Mouse (Mus musculus) urinary bladder, postnatal 14 days (tissue): Measurements from ENCODE around the gene Gm7030.
A peak's percentile ranks its signal among the peaks of the same experiment; 100 is the strongest.
"Not testable (repeated sequence)": the region's sequence is repeated elsewhere in the genome, so short reads cannot be mapped to it uniquely, and the experiment has no call there.

Experiments
- DNase-seq: peaks from one replicate; pipeline ENCODE4 v3.0.0; 2021; ENCODE audit warnings: low spot score

Gene Gm7030

DNA sequence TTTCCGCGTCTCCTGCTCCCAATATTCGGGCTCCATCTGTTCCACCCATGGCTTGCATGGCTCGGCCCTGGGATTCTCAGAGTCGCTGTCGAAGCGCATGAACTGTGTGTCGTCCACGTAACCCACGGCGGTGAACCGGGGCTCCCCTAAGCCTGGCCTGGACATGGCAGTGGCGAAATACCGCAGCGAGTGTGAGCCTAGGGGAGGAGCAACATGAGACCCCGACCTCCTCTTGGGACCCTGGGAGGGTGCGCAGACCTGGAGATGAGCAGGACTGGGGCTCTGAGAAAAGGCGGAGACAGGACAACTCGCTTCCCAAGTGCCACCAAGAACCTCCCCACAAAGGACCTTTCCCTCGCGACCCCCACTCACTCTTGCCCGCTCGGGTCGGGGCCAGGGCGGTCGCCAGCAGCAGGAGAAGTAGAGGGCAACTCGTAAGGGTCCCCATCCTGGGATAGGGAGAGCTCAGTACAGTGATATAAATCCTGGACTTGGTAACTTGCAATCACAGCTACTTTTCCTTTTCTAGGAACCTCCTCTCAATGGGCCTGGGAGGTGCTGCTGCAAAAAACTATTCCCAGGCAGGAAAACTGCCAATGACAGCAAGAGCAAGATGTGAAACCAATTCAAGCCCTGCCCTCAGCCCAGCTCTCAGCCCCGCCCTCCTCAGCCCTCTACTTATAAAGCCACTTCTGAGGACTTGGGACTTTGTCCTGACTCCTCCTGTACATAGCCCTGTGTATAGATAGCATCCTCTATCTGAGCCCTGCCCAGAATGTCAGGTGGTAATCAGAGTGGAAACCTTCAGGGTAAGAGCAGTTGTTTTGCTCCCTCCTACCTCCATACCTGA is at the start of gene Gm7030:
Gene Gm7030, minus strand, starts transcription at position 458 of the 850 bp plus-strand sequence.
- DNase-seq, result not testable (repeated sequence)

- DNase-seq, result not testable (repeated sequence)
Measured at GRCm38 (mm10) chr17:36178938-36179337, 49.7 kb upstream of the Gm7030 start.

- not testable (repeated sequence) for DNase-seq
Measured at GRCm38 (mm10) chr17:36176132-36176531, 46.9 kb upstream of the Gm7030 start.

- DNase-seq, result no peak
Measured at GRCm38 (mm10) chr17:36170287-36170814, 41.1 kb upstream of the Gm7030 start.

DNA sequence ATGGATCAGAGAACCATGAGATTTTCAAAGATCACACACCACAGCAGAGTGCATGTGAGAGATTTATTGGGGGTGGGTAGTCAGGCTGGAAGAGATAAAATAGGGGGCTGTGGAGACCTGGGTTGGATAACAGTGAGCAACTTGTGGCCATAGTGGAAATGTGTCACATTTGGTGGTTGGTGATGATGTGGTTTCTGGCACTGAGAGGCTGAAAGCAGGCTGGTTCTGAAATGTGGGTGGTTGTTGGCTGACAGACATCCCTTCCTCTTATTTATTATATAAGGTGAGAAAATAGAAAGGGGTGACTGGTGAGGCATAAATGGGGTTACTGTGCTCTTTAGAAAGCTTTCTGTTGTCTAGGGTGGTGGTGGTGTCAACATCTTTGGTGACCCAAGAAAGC is 40.5 kb upstream of the Gm7030 start:
- no peak for DNase-seq

GRCm38 (mm10) chr17:36169094-36169493 is 39.9 kb upstream of the Gm7030 start:
- DNase-seq, result not testable (repeated sequence)

DNA sequence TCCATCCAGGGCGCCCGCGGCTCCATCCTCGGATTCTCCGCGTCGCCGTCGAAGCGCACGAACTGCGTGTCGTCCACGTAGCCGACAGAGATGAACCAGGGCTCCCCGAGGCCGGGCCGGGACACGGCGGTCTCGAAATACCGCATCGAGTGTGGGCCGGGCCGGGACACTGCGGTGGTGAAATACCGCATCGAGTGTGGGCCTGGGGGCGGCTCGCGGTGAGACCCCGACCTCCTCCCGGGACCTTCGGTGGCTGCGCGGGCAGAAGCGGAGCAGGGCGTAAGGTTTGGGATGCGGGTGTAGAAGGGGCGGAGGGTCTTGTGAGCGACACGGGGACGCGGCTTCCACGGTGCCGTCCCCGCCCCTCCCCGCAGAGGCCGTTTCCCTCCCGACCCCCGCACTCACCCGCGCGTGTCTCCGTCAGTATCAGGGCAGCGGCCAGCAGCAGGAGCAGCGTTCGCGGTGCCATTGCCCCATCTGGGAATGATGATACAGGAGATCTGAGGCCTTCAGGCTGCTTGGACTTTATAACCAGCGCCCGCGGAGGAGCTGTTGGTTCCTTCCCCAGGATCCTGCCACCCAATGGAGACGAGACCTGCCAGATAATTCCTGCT is 38.9 kb upstream of the Gm7030 start, which contains the start of gene Gm8909:
Gene Gm8909, minus strand, starts transcription at position 499 of the 614 bp plus-strand sequence.
- DNase-seq, result peak; percentile 5

DNA sequence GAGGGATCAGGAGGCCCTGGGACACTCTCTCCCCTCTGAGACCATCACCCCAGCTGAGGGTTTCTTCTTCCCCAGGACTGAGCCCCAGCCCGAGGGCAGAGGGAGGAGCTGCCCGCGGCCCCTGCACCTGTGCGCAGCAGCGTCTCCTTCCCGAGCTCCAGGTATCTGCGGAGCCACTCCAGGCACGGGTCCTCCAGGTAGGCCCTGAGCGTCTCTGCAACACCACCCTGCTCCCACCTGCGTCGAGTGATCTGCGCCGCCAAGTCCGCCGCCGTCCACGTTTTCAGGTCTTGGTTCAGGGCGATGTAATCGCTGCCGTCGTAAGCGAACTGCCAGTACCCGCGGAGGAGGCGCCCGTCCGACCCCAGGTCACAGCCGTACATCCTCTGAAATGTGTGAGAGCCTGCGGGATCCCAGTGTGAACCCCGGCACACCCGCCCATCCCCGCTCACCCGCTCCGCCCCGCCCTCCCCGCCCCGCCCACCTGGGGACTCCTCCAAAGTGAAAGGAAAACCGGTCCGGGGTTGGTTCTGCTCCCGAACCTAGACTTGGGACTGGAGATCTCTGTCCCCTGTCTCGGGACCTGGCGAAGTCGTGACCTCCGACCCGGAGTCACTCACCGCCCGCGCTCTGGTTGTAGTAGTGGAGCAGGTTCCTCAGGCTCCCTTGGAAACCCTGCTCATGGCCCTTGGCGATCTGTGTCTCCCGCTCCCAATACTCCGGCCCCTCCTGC is 38.2 kb upstream of the Gm7030 start:
- no peak for DNase-seq

GRCm38 (mm10) chr17:36166901-36167300 is 37.7 kb upstream of the Gm7030 start:
- not testable (repeated sequence) for DNase-seq

DNA sequence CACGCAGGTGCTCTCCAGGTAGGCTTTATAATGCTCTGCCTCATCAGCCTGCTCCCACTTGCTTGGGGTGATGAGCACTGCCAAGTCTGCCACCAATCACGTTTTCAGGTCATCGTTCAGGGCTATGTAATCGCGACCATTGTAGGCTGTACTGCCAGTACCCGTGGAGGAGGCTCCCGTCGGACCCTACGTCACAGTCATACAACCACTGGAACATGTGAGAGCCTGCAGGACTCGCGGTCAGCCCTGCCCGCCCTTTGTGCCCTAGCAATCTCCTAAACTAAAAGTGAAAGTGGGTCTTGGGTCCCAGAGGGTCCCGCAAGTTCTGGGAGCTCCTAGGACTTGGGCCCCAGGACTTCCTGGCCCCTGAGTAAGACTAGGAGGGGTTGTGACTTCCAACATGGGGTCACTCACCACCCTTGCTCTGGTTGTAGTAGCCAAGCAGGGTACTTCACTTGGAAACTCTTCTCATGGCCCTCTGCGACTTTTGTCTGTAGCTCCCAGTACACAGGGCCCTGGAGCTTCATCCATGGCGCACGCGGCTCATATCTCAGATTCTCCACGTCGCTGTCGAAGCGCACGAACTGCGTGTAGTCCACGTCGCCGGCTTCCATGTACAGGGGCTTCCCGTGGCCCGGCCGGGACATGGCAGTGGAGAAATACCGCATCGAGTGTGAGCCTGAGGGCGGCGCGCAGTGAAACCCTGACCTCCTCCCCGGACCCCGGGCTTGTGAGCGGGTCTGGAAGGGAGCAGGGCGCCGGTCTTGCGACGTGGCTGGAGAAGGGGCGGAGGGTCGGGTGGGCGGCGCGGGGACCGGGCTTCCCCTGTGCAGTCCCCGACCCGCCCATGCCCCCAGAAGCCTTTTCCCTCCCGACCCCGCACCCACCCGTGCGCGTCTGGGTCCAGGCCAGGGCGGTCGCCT is 32.2 kb upstream of the Gm7030 start:
- no peak for DNase-seq

GRCm38 (mm10) chr17:36158264-36158663 is 29.0 kb upstream of the Gm7030 start:
- not testable (repeated sequence) for DNase-seq

GRCm38 (mm10) chr17:36157782-36158181 is 28.6 kb upstream of the Gm7030 start:
- not testable (repeated sequence) for DNase-seq

DNA sequence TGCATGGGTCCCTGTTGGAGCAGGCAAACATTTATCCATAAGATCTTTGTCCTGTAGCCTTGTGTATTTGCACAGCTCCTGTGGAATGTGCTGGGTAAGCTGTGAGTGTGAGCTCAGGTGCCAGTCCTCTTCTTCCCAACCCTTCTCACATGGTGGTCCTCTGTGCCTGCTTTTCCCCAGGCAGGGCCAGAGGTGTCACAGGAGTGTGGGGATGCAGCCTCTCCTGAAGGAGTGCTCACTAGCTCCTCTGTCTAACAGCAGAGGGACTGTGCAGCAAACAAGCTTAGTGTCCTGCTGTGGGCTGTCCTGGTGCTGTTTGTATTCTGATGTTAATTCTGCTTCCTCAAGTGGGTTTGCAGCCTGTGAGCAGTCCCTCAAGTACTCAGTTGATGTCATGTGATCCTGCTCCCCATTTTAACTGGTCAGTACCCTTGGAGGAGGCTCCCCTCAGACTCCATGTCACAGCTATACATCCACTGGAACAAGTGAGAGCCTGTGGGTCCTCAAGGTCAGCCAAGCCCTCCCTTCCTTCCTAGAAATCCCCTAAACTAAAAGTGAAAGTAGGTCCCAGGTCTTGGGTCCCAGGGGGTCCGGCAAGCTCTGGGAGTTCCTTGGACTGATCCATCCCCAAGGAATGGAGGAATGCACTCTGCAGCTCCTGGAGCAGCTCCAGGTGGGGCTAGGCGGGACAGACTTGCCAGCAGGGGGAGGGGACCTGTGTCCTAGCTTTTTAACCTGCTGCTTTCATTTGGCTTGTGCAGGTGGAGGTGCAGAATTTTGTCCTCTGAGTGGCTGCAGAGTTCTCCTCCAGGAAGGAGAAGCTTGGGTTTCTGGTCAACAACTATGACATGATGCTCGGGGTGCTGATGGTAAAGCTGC is 25.3 kb upstream of the Gm7030 start:
- no peak for DNase-seq

DNA sequence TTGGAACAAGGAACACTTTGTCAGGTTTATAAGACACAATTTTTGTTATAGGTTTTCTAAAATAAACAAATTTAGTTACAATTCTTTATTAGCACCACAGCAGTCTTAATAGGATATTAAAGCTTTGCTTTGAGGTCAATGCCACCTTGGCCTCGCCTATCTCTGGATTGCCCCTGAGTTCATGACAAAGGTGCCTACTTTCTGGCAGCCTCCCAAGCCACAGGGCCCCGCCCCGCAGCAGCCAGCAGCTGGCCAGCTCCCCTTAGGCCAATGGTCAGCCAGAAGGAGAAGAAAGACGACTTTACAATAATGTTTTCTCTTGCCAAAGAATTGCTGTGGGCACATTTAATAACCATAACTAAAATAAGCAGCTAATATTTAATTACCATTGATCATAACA is 22.0 kb upstream of the Gm7030 start:
- DNase-seq, result not testable (repeated sequence)

GRCm38 (mm10) chr17:36148468-36148867 is 19.2 kb upstream of the Gm7030 start:
- DNase-seq, result not testable (repeated sequence)

- DNase-seq, result not testable (repeated sequence)
Measured at GRCm38 (mm10) chr17:36146937-36147336, 17.7 kb upstream of the Gm7030 start.

DNA sequence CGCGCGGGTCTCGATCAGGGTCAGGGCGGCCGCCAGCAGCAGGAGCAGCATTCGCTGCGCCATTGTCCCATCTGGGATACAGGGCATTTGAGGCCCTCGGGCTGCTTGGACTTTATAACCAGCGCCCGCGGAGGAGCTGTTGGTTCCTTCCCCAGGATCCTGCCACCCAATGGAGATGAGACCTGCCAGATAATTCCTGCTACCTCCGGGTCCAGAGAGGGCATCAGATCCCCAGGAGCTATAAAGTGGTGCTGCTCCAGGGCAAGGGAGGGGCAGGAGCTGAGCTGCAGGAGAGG is 16.6 kb upstream of the Gm7030 start:
- not testable (repeated sequence) for DNase-seq

- DNase-seq, result no peak
Measured at GRCm38 (mm10) chr17:36145111-36145860, 16.1 kb upstream of the Gm7030 start.

DNA sequence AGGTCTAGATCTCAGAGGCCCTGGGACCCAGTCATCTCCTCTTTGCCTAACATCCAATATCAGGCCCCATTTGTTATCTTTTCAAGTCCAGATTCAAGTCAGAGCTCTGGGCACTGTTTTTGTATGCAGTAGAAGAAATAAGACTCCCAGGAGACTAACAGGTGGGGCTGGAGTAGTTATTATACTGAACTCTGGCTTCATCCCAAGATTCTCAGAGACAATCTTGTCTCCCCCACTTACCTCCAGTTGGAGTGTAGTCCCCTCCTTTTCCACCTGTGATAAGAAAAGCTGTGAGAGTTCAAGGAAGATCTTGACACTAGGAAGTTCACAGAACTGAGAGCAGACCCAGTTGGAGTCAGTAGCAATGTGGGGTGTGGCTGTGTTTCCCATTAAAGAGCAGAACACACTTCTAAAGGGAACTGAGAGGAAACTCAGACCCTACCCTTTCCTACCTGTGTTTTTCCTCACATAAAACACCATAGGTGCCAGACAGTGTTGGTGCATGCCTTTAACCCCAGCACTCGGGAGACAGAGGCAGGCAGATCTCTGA is 7.1 kb upstream of the Gm7030 start:
- DNase-seq, result not testable (repeated sequence)
